Mouse (Mus musculus) hindbrain, embryonic 16.5 days (tissue): ENCODE measurements around the gene Sept6. TPM values are rescaled to one million over a fixed set of nuclear protein-coding genes. Genes with fewer than 3 reads are reported as not detected.

ENCODE experiments used
- ATAC-seq: fragments of 200-750 bp; cut with Nextera tagmentation; 2 replicates; pipeline ENCODE4 v1.8.0; 2017; ENCODE audit warnings: moderate TSS enrichment, moderate library complexity
- H3K27ac ChIP-seq: fragments of 300-500 bp; sonication (generic); 2 replicates; pipeline ENCODE4 v1.5.1; 2014; ENCODE audit warnings: low read depth, mild to moderate bottlenecking, control low read depth, low read length, moderate library complexity
- H3K27me3 ChIP-seq: fragments of 300-500 bp; sonication (generic); replicated peaks from 2 replicates; pipeline ENCODE4 v1.6.1; 2014; ENCODE audit warnings: low read length; ENCODE audit not compliant: control insufficient read depth, insufficient read depth
- H3K36me3 ChIP-seq: fragments of 300-500 bp; sonication (generic); 2 replicates; pipeline ENCODE4 v1.6.1; 2014; ENCODE audit warnings: mild to moderate bottlenecking, low read length, moderate library complexity, mixed read lengths; ENCODE audit not compliant: control insufficient read depth, insufficient read depth
- H3K4me1 ChIP-seq: fragments of 300-500 bp; sonication (generic); 2 replicates; pipeline ENCODE4 v1.6.1; 2014; ENCODE audit warnings: low read depth, low read length; ENCODE audit not compliant: control insufficient read depth, insufficient read depth
- H3K4me2 ChIP-seq: fragments of 300-500 bp; sonication (generic); 2 replicates; pipeline ENCODE4 v1.6.1; 2014; ENCODE audit warnings: mild to moderate bottlenecking, low read length, control low read depth, moderate library complexity
- H3K4me3 ChIP-seq: fragments of 300-500 bp; sonication (generic); 2 replicates; pipeline ENCODE4 v1.5.1; 2014; ENCODE audit warnings: mild to moderate bottlenecking, low read length, control low read depth, moderate library complexity
- H3K9ac ChIP-seq: fragments of 300-500 bp; sonication (generic); 2 replicates; pipeline ENCODE4 v1.6.1; 2014; ENCODE audit warnings: low read depth, mild to moderate bottlenecking, control low read depth, low read length, moderate library complexity
- H3K9me3 ChIP-seq: fragments of 300-500 bp; sonication (generic); 2 replicates; pipeline ENCODE4 v1.6.1; 2014; ENCODE audit warnings: mild to moderate bottlenecking, low read length, moderate library complexity; ENCODE audit not compliant: control insufficient read depth
- WGBS: fragments of 180-500 bp; shearing (Covaris S2); extraction: QIAGEN DNeasy Blood & Tissue Kit; methylation state at CpG from one replicate; pipeline ENCODE4 v1.1.7; 2014; 5-methylcytosine and 5-hydroxymethylcytosine counted together
- polyA plus RNA-seq: library from polyadenylated mRNA; unstranded; fragments of >200 nt; fragmentation: Nextera tagmentation; extraction: Ambion mirVana; gene quantifications from 2 replicates; pipeline ENCODE4 v1.2.1, GENCODE M21; 2015

Sept6 gene
- polyA plus RNA-seq, 1 experiment from 2014 or later, result 78.0 TPM

DNA sequence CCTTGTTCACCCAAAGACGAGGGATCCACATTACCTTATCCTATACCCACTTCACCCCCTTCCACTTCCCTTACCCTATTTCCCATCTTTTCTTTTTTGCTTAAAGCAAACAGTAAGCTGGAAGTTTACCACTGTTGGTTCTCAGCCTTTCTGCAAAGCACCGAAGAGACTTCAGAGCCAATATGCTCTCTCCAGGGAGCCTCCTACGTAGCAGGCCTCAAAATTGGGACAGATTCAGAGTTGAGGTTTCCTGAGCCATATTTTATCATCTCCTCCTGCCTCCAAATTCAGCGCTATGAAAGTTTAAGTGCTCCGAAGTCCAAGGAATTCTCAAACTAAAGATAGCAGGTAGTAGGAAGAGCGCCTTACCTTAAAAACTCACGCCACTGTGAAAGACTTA is 14.6 kb downstream of the Sept6 start:
- no peaks in the 10 kb centered on the region for H3K9me3 ChIP-seq
- H3K27ac ChIP-seq, result no peak overlapping the region
- ATAC-seq, result no peak
- no peak overlapping the region for H3K4me2 ChIP-seq
- H3K4me3 ChIP-seq, result no peak overlapping the region
- H3K27me3 ChIP-seq, result no peaks in the 10 kb centered on the region
- WGBS, result 86% methylated on average over 7 of the region's 7 CpGs
- no peaks in the 10 kb centered on the region for H3K36me3 ChIP-seq
- no peak overlapping the region for H3K9ac ChIP-seq
- no peaks in the 10 kb centered on the region for H3K4me1 ChIP-seq

DNA sequence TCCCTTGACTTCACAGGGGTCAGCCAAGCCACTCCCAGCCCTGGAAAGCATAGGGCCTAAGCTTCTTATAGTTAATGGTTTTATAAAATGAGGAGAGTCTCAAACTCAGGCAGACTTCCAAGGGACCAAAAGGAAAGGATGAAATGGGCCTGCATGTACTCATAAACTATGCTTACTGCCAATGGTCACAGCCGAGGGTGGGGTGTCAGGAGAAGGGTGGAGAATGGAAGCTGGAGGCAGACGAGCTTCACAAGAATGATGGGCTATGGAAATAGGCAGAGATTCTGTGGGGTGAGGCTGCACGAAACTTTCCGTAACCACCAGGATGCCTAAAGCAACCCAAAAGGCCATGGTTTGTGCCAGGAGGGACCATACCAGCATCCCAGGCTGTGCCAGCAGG is 15.3 kb downstream of the Sept6 start:
- H3K27ac ChIP-seq, result no peak overlapping the region
- no peak for ATAC-seq

DNA sequence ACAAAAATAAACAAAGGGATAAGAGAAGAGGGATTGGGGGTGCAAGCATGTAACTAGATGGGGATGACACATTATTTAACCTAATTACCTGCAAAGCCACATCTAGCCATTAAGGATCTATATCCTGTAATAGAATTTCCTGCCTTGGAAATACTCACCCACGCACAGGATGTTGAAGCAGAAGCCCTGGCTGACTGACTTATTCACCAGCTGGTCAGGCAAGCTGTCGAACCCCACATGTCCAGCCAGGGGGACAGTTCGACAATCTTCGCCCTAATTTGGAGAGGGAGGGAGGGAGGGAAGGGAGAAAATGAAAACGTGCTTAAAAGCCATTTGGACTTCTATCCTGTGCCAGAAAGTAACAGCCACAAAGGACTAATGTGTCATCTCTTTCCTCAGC is 16.7 kb downstream of the Sept6 start:
- no peaks in the 10 kb centered on the region for H3K4me1 ChIP-seq
- no peak overlapping the region for H3K4me3 ChIP-seq
- H3K27me3 ChIP-seq, result no peaks in the 10 kb centered on the region
- no peaks in the 10 kb centered on the region for H3K9me3 ChIP-seq
- no peak for ATAC-seq
- no peak overlapping the region for H3K9ac ChIP-seq
- H3K36me3 ChIP-seq, result no peaks in the 10 kb centered on the region
- 77% methylated on average over 5 of the region's 5 CpGs for WGBS
- H3K4me2 ChIP-seq, result no peak overlapping the region
- no peak overlapping the region for H3K27ac ChIP-seq

More for the DNA sequence above, 15.3 kb downstream of the Sept6 start:
- Histone ChIP-seq H3K9me3 (no peaks in the 10 kb centered on the region), H3K4me1 (no peaks in the 10 kb centered on the region), H3K4me2 (no peak overlapping the region), H3K4me3 (no peak overlapping the region), H3K9ac (no peak overlapping the region), H3K27me3 (no peaks in the 10 kb centered on the region), H3K36me3 (no peaks in the 10 kb centered on the region)
- WGBS, result 86% methylated on average over 4 of the region's 4 CpGs

DNA sequence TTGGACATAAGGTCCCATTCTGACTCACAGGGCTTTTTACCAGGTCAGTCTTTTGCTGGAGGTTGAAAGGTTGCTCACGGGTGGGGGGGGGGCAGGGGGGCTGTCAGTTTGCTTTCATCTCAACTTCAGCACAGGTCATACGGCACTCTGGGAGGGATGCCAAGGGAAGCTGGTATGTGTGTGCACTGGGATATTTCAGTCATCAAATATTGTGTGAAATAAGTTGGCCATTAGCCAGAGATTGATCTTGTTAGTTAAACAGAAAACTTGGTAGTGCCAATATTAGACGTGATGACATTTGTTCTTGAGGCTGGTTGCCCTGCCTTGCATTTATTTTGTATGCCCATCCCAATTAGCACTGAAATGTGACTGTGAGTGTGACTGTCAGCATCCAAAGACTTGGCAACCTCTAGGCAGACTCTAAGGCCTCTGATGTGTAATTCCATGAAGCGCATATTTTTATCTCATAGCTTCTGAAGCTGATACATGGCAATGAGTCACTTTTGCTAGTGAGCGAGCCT is 18.6 kb downstream of the Sept6 start:
- Histone ChIP-seq H3K36me3 (no peaks in the 10 kb centered on the region), H3K4me3 (no peak overlapping the region), H3K4me1 (no peaks in the 10 kb centered on the region), H3K9me3 (no peaks in the 10 kb centered on the region), H3K9ac (no peak overlapping the region), H3K4me2 (no peak overlapping the region), H3K27ac (no peak overlapping the region), H3K27me3 (no peaks in the 10 kb centered on the region)
- WGBS, result 73% methylated on average over 5 of the region's 5 CpGs
- ATAC-seq, result no peak

DNA sequence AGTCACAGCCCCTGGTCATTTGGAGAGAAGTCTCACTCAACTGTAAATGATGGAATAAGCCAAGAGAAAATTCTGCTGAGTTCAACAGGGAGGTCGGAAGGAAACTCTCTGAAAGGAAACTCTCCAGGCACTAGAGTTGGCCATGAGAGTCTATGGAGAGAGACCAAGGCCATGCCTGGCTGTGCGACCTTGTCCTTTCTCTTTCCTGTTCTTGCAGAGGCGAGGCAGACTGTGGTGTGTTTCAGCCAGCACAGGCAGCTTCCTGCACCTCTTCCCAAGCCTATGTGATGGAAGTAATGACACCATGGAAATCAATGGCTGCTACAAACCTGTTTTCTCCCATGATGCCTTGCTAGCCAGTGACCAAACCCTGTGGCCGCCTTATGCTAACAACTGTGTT is 20.4 kb downstream of the Sept6 start:
- no peak overlapping the region for H3K27ac ChIP-seq

DNA sequence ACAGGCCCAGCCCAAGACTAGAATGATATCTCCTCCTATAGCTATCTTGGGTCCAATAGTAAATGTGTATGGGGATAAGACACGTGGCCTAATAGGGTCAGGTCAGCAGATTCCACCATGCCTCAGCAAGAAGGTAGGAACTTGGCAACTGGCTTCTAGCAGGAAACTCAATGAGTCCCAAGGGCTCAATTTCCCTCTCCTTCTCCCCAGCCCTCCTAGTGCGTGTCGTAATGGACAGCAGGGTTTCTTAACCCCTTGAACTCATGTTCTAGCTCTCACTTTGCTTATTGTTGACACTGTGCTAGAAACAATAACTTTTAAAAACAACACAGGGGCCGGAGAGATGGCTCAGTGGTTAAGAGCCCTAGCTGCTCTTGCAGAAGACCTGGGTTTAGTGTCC is 22.1 kb downstream of the Sept6 start:
- ATAC-seq, result no peak
- Histone ChIP-seq H3K27ac (no peak overlapping the region), H3K9me3 (no peaks in the 10 kb centered on the region), H3K36me3 (no peaks in the 10 kb centered on the region), H3K4me1 (no peaks in the 10 kb centered on the region), H3K27me3 (no peaks in the 10 kb centered on the region), H3K4me3 (no peak overlapping the region), H3K9ac (no peak overlapping the region), H3K4me2 (no peak overlapping the region)
- WGBS, result 71% methylated on average over 4 of the region's 4 CpGs

More for the DNA sequence above, 20.4 kb downstream of the Sept6 start:
- no peak overlapping the region for H3K4me3 ChIP-seq
- no peaks in the 10 kb centered on the region for H3K27me3 ChIP-seq
- ATAC-seq, result no peak
- no peaks in the 10 kb centered on the region for H3K36me3 ChIP-seq
- H3K9me3 ChIP-seq, result no peaks in the 10 kb centered on the region
- no peak overlapping the region for H3K4me2 ChIP-seq
- H3K4me1 ChIP-seq, result no peaks in the 10 kb centered on the region
- WGBS, result 81% methylated on average over 4 of the region's 4 CpGs
- H3K9ac ChIP-seq, result no peak overlapping the region

DNA sequence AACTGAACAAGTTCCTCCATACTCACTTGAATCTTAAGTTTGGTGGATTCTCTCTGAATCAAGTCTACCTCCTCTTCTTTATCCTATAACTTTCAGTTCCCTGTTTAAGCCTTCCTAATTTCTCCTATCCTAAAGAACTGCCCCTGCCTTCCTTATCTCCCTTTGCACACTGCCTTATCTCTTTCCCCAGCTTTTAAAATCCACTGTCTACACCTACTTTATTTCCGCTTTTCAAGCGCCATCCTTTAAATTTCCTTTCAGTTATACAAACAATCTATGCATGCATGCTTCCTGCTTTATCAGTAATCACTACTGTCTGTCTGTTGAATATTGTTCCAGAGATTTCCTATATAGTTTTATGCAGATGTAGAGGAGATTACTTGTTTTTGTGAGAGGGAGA is 34.9 kb downstream of the Sept6 start:
- H3K27ac ChIP-seq, result no peak overlapping the region
- H3K36me3 ChIP-seq, result no peaks in the 10 kb centered on the region
- H3K9ac ChIP-seq, result no peak overlapping the region
- 97% methylated on average over 2 of the region's 2 CpGs for WGBS
- ATAC-seq, result no peak
- H3K4me2 ChIP-seq, result no peak overlapping the region
- H3K4me3 ChIP-seq, result no peak overlapping the region
- H3K27me3 ChIP-seq, result no peaks in the 10 kb centered on the region
- H3K4me1 ChIP-seq, result no peaks in the 10 kb centered on the region
- no peaks in the 10 kb centered on the region for H3K9me3 ChIP-seq

DNA sequence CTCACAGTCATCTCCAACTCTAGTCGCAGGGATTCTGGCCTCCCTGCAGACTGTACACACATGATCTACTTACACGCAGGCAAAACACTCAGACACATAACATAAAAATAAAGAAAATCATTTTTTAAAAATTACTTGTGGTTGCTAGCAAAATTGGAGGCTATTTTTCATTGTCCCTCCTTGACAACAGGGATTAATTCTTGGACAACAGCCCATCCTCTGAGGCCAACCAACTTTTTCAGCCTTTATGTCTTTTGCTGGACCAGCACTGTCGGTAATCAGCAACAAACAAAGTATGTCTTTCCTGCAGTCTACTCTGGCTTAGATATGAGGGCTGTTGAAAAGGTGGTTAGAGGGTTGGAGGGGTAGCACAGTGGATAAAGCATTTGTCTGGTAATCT is 50.5 kb downstream of the Sept6 start:
- 81% methylated on average over 3 of the region's 3 CpGs for WGBS
- no peak for ATAC-seq
- Histone ChIP-seq H3K36me3 (peaks cover 7% of the 10 kb centered on the region), H3K27me3 (no peaks in the 10 kb centered on the region), H3K4me2 (no peak overlapping the region), H3K9me3 (0 out of 2 replicates have a peak, but pooled peaks cover 4% of the 10 kb centered on the region), H3K27ac (no peak overlapping the region), H3K4me1 (no peaks in the 10 kb centered on the region), H3K4me3 (no peak overlapping the region), H3K9ac (no peak overlapping the region)

DNA sequence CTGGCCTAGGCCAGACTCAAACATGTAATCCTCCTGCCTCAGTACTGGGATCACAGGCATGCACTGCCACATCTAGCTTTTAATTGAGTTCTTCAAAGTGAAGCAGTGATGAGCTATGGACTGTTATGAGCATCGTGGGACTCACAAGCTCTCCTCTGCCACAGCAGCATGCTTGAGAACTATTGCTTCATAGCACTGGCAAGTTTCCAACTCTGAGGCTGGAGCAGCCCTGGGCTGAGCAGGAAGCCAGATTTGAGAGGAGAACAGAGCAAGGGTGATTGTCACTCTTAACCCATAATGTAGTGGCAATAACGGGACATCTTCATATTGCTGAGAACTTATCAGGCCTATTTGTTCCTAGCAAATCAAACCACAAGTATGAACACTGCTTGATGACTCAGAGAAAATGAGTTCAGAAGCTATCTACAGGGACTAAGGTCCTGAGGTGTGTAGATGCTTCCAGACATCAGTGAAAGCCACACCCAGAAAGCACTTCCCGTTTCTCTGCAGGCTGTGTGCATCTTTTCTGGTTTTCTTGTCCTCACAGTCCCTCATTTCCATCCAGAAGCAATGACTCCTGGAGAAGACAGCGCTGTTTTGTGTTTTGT is 51.7 kb downstream of the Sept6 start:
- H3K27ac ChIP-seq, result no peak overlapping the region
- no peak overlapping the region for H3K4me2 ChIP-seq
- ATAC-seq, result peak; percentile 45; the same call in 1 of the 2 replicates
- WGBS, result 77% methylated on average over 4 of the region's 4 CpGs
- H3K36me3 ChIP-seq, result peaks cover 7% of the 10 kb centered on the region
- no peak overlapping the region for H3K4me3 ChIP-seq
- no peaks in the 10 kb centered on the region for H3K27me3 ChIP-seq
- H3K9me3 ChIP-seq, result 0 out of 2 replicates have a peak, but pooled peaks cover 4% of the 10 kb centered on the region
- no peak overlapping the region for H3K9ac ChIP-seq
- no peaks in the 10 kb centered on the region for H3K4me1 ChIP-seq
